Mouse (Mus musculus): ENCODE measurements around the gene Uqcc1.
A peak's percentile ranks its signal among the peaks of the same experiment; 100 is the strongest.

The Uqcc1 gene

DNA sequence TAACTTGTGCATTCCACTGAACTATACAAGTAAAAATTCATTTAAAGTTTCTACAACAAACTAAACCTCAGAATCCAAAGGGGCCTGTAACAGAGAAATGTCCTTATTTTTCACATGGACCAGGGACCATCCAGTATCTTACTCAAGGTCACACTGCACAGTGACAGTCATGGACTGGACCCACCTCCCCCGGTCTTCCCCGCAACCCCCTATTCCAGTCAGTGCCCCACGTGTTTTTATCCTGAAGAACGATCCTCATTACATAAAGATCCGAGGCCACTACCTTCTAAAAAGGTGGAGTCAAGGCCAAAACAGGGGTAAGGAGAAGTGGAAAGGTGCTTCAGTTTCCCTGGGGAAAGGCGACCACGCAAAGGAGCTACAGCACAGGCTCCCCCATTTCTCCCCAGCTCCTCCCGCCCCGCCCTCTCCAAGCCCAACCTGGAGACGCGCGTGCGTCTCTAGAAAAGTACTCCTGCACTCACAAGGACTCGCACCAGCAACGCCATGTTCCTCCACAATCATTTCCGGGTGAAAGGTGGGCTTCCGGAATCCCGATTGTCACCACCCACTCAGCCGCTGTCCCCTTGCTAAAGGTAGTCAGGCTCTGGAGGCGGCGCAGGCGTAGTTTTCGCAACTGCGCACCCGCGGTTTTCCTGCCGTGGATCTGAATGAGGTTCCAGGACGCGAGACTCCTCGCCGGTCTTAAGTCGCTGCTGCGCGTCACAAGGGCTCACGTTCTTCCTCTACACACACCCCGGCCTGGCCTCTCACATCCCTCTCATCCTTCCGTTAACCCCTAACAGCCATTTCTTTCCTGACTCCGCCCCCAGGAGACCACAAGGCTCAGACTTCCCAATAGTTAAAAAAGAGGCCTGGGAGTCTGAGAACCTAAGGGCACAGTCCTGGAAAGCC is at the start of gene Uqcc1:
Gene Uqcc1, minus strand, starts transcription at position 780 of the 912 bp plus-strand sequence.
- peak; percentile 84 for DNase-seq (ENCODE audit: low read depth, low spot score)

GRCm38 (mm10) chr2:155979328-155979991 is 49.4 kb upstream of the Uqcc1 start:
- no peak for DNase-seq (ENCODE audit: low read depth, low spot score)

DNA sequence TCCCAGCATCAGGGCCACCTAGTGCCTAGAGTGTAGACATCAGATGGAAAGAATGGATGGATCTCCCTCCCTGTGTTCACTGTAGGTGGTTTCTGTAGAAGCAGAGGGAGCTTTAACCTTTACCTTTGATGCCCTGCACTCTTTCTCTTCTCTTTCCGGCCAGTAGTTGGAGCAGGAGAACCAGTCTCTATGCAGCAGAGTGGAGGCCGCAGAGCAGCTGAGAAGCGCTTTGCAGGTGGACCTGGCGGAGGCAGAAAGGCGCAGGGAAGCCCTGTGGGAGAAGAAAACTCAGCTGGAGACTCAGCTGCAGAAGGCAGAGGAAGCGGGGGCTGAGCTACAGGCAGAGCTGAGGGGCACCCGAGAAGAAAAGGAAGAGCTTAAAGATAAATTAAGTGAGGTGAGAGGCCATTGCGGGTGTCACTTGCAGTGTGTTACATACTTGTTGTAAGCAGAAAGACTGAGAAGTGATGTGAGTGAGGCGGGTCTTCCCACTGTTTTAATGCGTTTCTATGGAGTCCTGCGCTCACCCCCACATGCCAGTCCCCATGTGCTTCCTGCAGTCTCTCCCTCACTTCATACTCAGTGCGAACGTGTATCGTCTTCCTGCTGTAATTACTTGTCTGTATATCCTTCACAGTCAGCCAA is 44.1 kb upstream of the Uqcc1 start:
- DNase-seq (ENCODE audit: low read depth, low spot score), result no peak

DNA sequence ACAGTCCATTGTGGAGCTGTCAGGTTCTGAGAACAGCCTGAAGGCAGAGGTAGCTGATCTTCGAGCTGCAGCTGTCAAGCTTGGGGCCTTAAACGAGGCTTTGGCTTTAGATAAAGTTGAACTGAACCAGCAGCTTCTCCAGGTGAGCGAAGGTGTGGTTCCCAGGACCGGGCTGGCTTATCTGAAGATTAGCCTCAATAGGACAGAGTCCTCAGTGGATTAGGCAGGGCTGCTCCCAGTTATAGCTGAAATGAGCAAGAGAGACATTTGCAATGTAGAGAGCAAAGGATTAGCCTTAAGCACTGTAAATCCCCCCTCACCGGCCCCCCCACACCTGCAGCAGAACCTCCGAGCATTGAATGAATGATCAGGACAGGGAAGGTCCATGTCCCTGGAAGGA is 43.2 kb upstream of the Uqcc1 start:
- DNase-seq (ENCODE audit: low read depth, low spot score), result no peak

- DNase-seq (ENCODE audit: low read depth, low spot score), result no peak
Observed at GRCm38 (mm10) chr2:155962991-155963390, 32.9 kb upstream of the Uqcc1 start.

- DNase-seq (ENCODE audit: low read depth, low spot score), result no peak
Observed at GRCm38 (mm10) chr2:155961862-155962261, 31.8 kb upstream of the Uqcc1 start.

DNA sequence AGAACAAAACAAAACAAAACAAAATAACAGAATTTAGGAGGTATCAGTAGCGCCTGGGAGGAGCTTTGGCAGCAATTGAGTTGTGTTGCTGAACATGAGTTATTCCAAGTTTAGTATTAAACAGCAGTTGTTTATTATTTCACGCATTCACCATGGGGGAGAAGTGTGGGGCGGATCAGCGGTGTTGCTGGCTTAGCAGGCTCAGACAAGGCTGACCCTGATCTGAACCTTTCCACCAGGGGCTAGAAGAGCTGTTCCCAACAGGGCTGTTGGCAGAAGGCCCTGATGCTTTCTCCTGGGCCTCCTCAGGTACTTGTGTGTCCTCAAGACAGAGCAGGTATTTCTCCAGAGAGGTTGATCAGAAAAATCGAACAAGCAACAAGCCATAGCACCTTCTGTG is 29.9 kb upstream of the Uqcc1 start:
- no peak for DNase-seq (ENCODE audit: low read depth, low spot score)

DNA sequence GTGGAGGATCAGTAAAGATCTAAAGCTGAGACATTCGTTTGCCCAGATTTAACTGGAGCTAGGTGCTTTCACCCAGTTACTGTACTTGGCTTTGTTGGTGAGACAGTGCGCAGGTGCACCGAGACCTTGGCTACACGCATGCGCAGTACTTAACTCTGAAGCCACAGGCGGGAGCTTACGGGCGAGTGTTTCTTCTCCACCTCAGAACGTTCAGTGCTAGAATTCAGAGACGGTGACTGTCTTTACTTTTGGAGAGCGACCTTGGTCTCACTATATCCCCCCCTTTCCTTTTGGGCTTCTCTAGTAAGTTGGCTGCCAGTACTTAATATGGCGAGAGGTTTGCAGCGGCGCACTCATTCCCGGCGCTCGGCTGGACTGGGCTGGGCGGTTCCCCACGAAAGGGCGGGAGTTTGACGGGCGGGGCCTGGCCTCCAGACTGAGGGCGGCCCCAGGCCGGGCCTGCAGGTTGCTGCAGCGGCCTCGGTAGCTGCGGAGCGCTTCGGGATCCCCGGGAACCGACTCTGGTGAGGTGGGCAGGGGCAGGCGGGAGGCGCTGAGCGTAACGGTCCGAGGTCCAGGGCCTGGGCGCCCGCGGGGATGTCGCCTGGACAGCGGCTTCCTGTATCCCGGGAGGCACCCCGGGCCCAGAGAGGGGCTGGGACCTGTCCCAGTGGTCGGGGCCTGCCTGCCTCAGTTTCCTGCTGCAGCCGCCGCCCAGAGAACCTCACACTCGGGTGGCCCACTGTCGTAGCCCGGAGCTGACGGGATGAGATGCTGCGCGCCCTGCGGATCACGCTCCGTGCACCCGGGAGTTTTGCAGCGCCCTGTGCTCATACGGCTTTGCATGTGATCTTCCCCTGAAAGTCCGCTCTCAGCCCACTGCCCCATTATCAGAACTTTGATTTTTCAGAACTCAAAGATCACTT is 26.3 kb upstream of the Uqcc1 start, which contains the start of gene Cep250:
Gene Cep250, plus strand, starts transcription at position 325 of the 926 bp plus-strand sequence.
- peak; percentile 79 for DNase-seq (ENCODE audit: low read depth, low spot score)

GRCm38 (mm10) chr2:155952006-155952405 is 21.9 kb upstream of the Uqcc1 start:
- DNase-seq (ENCODE audit: low read depth, low spot score), result no peak

DNA sequence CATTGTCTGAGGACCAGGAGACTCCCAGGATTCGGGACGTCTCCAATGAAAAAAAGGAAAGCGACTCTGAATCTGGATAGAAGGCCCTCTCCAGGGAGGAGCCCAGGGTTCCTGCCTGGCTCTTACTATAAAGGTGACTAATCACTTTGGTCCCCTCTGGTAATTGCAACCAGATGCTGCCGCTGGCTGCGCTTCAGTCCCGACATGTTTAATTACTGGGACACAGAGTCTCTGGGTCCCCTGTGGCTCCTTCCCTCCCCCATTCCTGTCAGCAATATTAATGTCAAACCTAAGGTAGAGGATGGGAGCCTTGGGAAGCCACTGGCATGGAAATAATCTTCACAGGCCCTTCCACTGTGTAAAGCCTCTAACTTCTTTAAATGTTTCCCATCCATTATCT is 19.3 kb upstream of the Uqcc1 start:
- DNase-seq (ENCODE audit: low read depth, low spot score), result no peak

DNA sequence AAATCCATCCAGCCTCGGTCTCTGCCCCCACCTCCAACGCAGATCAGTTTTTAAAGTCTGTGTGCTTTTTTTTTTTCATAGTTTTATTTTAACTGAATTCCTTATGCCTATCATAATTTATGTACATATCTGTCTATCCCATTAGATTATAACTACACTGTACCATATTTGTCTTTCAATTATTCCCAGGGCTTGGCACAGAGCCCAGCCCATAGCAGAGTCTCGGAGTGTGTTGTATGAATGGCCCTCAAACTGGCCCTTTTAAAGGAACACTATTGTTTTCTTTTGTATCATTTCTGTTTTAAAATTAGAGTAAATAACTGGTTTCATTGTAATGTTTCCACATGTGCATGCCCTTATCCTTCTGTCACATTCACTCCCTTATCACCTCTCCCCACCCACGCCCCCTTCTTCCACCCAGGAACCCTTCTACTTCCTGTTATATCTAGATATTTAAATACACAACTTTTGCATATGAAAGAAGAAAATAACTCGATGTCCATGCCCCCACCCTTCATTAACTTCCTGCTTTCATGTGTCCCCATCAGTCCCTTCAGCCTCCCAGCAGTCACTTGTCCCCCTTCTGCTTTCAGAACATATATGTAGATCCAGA is 17.4 kb upstream of the Uqcc1 start:
- no peak for DNase-seq (ENCODE audit: low read depth, low spot score)

DNA sequence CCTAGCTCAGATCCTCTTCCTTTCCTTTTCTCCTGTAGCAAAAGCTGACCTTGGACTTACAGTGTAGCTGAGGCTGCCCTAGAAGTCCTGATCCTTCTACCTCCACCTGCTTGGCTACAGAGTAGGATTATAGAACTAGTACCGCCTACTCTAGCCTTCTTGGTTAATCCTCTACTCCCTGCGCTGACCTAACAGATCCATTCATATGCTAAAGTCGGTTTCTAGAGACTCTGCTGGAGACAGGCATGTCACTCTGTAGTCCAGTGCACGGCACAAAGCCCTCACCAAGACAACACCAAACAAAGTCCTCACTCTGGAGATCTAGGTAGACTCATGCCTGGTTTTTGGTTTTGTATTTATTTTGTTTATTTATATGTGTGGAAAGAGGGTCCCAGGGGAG is 16.4 kb upstream of the Uqcc1 start:
- no peak for DNase-seq (ENCODE audit: low read depth, low spot score)

- no peak for DNase-seq (ENCODE audit: low read depth, low spot score)
Observed at GRCm38 (mm10) chr2:155946069-155946468, 16.0 kb upstream of the Uqcc1 start.

DNA sequence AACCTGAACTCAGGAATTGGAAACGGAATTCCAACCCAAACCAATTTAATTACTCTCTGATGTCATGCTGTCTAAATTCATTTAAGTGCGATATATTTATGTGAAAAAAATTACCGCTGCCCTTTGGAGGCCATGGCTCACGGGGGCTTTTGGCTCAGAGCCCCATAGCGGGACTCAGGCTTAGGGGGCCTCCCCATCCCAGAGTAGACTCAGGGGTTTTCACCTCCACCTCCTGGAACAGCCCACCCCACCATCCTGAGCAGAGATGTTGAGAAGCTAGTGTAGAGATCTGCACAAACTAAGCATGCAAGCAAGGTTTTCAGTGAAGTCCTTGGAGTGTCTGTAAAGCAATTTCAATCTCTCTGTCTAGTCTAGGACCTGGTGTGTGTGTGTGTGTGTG is 15.5 kb upstream of the Uqcc1 start:
- no peak for DNase-seq (ENCODE audit: low read depth, low spot score)

- DNase-seq (ENCODE audit: low read depth, low spot score), result no peak
Observed at GRCm38 (mm10) chr2:155945124-155945523, 15.0 kb upstream of the Uqcc1 start, which contains the start of gene Gdf5. TSS of gene Gdf5 (minus strand) at chr2:155945367.

GRCm38 (mm10) chr2:155944685-155945084 is 14.6 kb upstream of the Uqcc1 start:
- DNase-seq (ENCODE audit: low read depth, low spot score), result no peak

DNA sequence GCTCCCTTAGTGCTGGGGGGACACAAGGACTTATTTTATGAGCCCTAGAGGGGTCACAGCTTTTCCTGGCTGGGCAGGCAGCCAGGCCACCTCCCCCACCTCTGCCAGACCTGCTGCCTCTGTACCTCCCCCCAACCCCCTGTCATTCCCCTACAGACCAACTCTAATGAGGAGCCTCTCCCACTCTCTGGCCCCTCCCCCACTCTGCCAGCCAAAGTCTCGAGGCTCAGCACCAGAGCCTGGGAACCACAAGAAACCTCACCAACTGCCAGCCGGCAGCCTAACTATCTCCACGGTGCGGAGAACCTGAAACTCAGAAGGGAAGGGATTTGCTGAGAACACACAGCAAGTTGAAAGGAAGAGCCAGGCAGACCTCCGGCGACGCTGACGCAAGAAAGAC is 13.4 kb upstream of the Uqcc1 start:
- DNase-seq (ENCODE audit: low read depth, low spot score), result no peak

DNA sequence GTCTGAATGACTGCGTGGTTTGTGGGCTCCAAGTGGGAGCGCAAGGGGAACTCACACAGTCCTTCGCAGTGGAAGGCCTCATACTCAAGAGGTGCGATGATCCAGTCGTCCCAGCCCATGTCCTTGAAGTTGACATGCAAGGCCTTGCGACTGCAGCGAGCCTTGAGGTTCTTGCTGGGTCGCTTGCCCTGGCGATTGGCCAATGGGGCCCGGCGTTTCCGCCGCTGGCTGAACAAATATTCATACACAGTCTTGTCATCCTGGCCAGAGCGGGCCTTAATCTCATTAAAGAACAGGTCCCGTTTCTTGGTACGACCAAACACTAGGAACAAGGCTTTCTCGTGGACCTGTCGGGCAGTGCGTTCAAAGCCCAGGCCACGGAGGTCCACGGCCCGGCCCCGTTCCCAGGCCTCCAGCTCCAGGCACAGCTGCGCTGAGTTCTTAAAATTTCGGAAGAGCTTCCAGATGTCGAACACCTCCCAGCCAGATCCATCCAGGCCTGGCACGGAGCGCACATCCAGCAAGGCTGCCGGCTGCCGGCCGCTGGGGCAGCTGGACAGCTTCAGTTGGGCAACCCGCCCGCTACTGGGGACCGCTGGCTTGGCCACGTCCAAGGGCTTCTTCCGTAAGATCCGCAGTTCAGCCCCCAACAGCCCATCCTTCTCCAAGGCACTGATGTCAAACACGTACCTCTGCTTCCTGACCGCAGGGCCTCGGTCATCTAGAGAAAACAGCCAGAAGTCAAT is 11.8 kb upstream of the Uqcc1 start:
- DNase-seq (ENCODE audit: low read depth, low spot score), result no peak

DNA sequence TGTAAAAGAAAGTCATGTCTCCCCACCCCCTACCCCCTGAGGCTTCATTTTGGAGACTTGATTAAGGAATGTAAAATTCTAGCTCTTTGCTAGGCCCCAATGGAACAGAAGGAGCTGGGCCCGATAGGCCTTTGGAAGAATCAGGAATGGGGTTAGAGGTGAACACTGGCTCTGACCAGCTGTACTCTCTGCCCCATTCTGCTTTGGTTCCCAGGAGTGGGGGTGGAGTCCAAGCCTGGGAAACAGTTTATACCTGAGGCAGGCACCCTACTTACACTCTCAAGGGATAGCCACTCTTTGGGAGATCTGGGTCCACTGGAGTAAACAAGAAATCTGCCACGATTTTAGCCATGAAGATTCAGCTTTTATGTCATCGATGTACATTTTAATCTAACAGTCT is 10.6 kb upstream of the Uqcc1 start, which contains the start of gene Gm15557:
Gene Gm15557, plus strand, starts transcription at position 48 of the 400 bp plus-strand sequence.
- DNase-seq (ENCODE audit: low read depth, low spot score), result no peak

Data from WW6 (cell line).